ENCODE assay signal across 17 mouse cellular contexts in the genomic region with DNA sequence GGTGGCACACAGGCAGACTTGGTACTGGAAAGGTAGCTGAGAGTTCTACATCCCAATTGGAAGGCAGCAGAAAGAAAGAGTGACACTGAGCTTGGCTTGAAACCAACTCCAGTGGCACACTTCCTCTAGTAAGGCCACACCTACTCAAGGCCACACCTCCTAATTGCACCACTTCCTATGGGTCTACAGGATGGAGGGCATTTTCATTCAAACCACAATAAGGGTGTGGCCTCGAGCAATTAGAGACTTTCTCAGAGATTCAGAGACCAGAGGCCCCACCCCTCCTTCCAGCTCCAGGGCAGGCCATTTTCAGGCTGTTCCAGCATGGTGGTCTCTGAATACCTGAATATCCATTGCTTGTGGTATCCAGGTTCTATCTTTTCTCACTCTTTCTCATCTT.
"Had no signal": no experiment of that assay in that cellular context is flagged by ENCODE, and none has a peak within 500 bp of the region (broad histone marks: within the 10 kb centered on the region; RNA-seq: fewer than 3 reads in every experiment).

No protein-coding gene starts in this region.

- ATAC-seq: hindbrain, embryonic 16.5 days; inflammation-experienced regulatory T-cells, adult 6 months; intestine, embryonic 15.5 days; intestine, postnatal 0 days had no signal

- DNase-seq: gastrocnemius, adult 2 months; gastrocnemius, postnatal 10 days; gastrocnemius, postnatal 25 days; heart, adult 18-20 months; heart, postnatal 10 days; heart, postnatal 4 days; kidney, adult 18-20 months; kidney, adult 8-10 months; kidney, postnatal 10 days; kidney, postnatal 25 days; kidney, postnatal 4 days; liver; liver, embryonic 13.5 days had no signal
